Mouse (Mus musculus) MEL (cell line): ENCODE results near the gene Samhd1.

ENCODE experiments used
- CTCF ChIP-seq, 3 experiments: IDR thresholded peaks in 2 of 3; conservative IDR thresholded peaks in 1 of 3; 2 replicates each; pipeline ENCODE4 v1.5.1; 2011 to 2012; ENCODE audit warnings: low read length in 3 of 3, low read depth in 2 of 3, mild to moderate bottlenecking in 2 of 3, improper control_type of control experiment in 1 of 3, inconsistent platforms in 1 of 3, mixed read lengths in 1 of 3, moderate library complexity in 1 of 3; ENCODE audit not compliant: control insufficient read depth in 1 of 3, insufficient read depth in 1 of 3, poor library complexity in 1 of 3, severe bottlenecking in 1 of 3
- E2F4 ChIP-seq: IDR thresholded peaks from 2 replicates; pipeline ENCODE4 v1.6.1; 2011; ENCODE audit warnings: low read depth, low read length, improper control_type of control experiment, borderline replicate concordance
- ELF1 ChIP-seq: IDR thresholded peaks from 2 replicates; pipeline ENCODE4 v1.6.1; 2014; ENCODE audit warnings: low read depth, mild to moderate bottlenecking, inconsistent platforms, low read length, improper control_type of control experiment, moderate library complexity
- EP300 ChIP-seq, 2 experiments: IDR thresholded peaks; 2 replicates each; pipeline ENCODE4 v1.6.1; 2011; ENCODE audit warnings: improper control_type of control experiment in 2 of 2, low read length in 2 of 2, low read depth in 1 of 2, mild to moderate bottlenecking in 1 of 2
- POLR2A ChIP-seq, 2 experiments: IDR thresholded peaks; 2 replicates each; pipeline ENCODE4 v1.6.1; 2011 to 2012; ENCODE audit warnings: low read length in 2 of 2, mild to moderate bottlenecking in 2 of 2, control low read depth in 1 of 2, improper control_type of control experiment in 1 of 2, low read depth in 1 of 2, moderate library complexity in 1 of 2; ENCODE audit not compliant: control insufficient read depth in 1 of 2, insufficient read depth in 1 of 2, poor library complexity in 1 of 2
- RAD21 ChIP-seq: IDR thresholded peaks from 2 replicates; pipeline ENCODE4 v1.6.1; 2011; ENCODE audit warnings: mild to moderate bottlenecking, low read depth, low read length, improper control_type of control experiment
- UBTF ChIP-seq: IDR thresholded peaks from 2 replicates; pipeline ENCODE4 v1.6.1; 2012; ENCODE audit warnings: low read depth, mild to moderate bottlenecking, inconsistent platforms, low read length, improper control_type of control experiment, moderate library complexity, borderline replicate concordance; ENCODE audit not compliant: insufficient read depth
- USF1 ChIP-seq: IDR thresholded peaks from 2 replicates; pipeline ENCODE4 v1.6.1; 2014; ENCODE audit warnings: low read depth, mild to moderate bottlenecking, inconsistent platforms, low read length, improper control_type of control experiment, moderate library complexity
- USF2 ChIP-seq, 2 experiments: IDR thresholded peaks; 2 replicates each; pipeline ENCODE4 v1.6.1; 2011 to 2012; ENCODE audit warnings: improper control_type of control experiment in 2 of 2, low read length in 2 of 2, borderline replicate concordance in 1 of 2, inconsistent platforms in 1 of 2, low read depth in 1 of 2, mild to moderate bottlenecking in 1 of 2; ENCODE audit not compliant: insufficient read depth in 1 of 2

GRCm38 (mm10) chr2:157102256-157102655 lies 32.8 kb downstream of the Samhd1 start:
- TF ChIP-seq EP300 (IDR thresholded peaks at IDR 0.05; ENCODE audit: low read depth in 1 of 2, low read length in 2 of 2) = no peak
- TF ChIP-seq CTCF (IDR thresholded peaks at IDR 0.05 in 2 of 3, conservative IDR thresholded peaks at IDR 0.05 in 1 of 3; ENCODE audit: control insufficient read depth in 1 of 3, insufficient read depth in 1 of 3, low read depth in 2 of 3, low read length in 3 of 3, poor library complexity in 1 of 3, severe bottlenecking in 1 of 3) = no peak
- no peak for TF ChIP-seq USF1
- TF ChIP-seq USF2 (IDR thresholded peaks at IDR 0.05; ENCODE audit: borderline replicate concordance in 1 of 2, insufficient read depth in 1 of 2, low read depth in 1 of 2, low read length in 2 of 2) = no peak
- TF ChIP-seq E2F4 = no peak
- no peak for TF ChIP-seq POLR2A (IDR thresholded peaks at IDR 0.05; ENCODE audit: control insufficient read depth in 1 of 2, insufficient read depth in 1 of 2, low read depth in 1 of 2, low read length in 2 of 2, poor library complexity in 1 of 2)
- TF ChIP-seq ELF1 = no peak
- no peak for TF ChIP-seq RAD21
- no peak for TF ChIP-seq UBTF
